In genomic region chr11:76261224-76261623, GRCm38 (mm10) we compare ENCODE assay signal across 11 mouse cellular contexts. TPM values are rescaled to one million over a fixed set of nuclear protein-coding genes. Genes with fewer than 3 reads are reported as not detected.
A peak's percentile ranks its signal among the peaks of the same experiment; 100 is the strongest.
DNase-seq lines count a peak whose midpoint lies in the region; ATAC-seq lines count a peak whose summit lies in the region.
"Had no signal": no experiment of that assay in that cellular context is flagged by ENCODE, and none has a peak within 500 bp of the region (broad histone marks: within the 10 kb centered on the region; RNA-seq: fewer than 3 reads in every experiment).

No protein-coding gene starts in this region.

- H3K9ac ChIP-seq in forebrain, embryonic 13.5 days = peak overlapping the region; percentile 46; the same call in 1 of the 2 replicates
- no peak overlapping the region for H3K9ac ChIP-seq in forebrain, embryonic 11.5 days (ENCODE audit: low read length)
- H3K9ac ChIP-seq in kidney, embryonic 15.5 days = no peak overlapping the region
- no peak overlapping the region for H3K9ac ChIP-seq in midbrain, embryonic 11.5 days (ENCODE audit: low read length)
- H3K9ac ChIP-seq: heart, embryonic 15.5 days had no signal

- no peak for DNase-seq in forebrain, embryonic 11.5 days (ENCODE audit: low spot score)
- DNase-seq in kidney, postnatal 36 days = peak; percentile 30 to 61
- DNase-seq in midbrain, embryonic 11.5 days (ENCODE audit: low spot score, missing footprints) = peak; percentile 83
- DNase-seq in embryo, embryonic 10.5 days (ENCODE audit: low spot score) = no peak
- DNase-seq in yolk sac, embryonic 10.5 days (ENCODE audit: low spot score) = no peak

- H3K4me3 ChIP-seq in forebrain, embryonic 13.5 days = no peak overlapping the region
- no peak overlapping the region for H3K4me3 ChIP-seq in forebrain, embryonic 11.5 days (ENCODE audit: low read depth, low read length)
- H3K4me3 ChIP-seq in kidney, embryonic 15.5 days (replicated peaks) = no peak overlapping the region
- H3K4me3 ChIP-seq in midbrain, embryonic 11.5 days (ENCODE audit: low read depth, low read length) = no peak overlapping the region
- H3K4me3 ChIP-seq: heart, embryonic 15.5 days; limb, embryonic 10.5 days had no signal

- peaks cover 8% of the 10 kb centered on the region; the same call in 1 of the 2 replicates for H3K27me3 ChIP-seq in forebrain, embryonic 13.5 days
- no peaks in the 10 kb centered on the region for H3K27me3 ChIP-seq in forebrain, embryonic 11.5 days (ENCODE audit: control insufficient read depth, insufficient read depth, low read length)
- no peaks in the 10 kb centered on the region for H3K27me3 ChIP-seq in kidney, embryonic 15.5 days
- H3K27me3 ChIP-seq in midbrain, embryonic 11.5 days (ENCODE audit: control insufficient read depth, insufficient read depth, low read length) = no peaks in the 10 kb centered on the region
- H3K27me3 ChIP-seq: heart, embryonic 15.5 days had no signal

- no peaks in the 10 kb centered on the region for H3K9me3 ChIP-seq in forebrain, embryonic 13.5 days (replicated peaks)
- H3K9me3 ChIP-seq in forebrain, embryonic 11.5 days (ENCODE audit: control insufficient read depth, low read length) = no peaks in the 10 kb centered on the region
- no peaks in the 10 kb centered on the region for H3K9me3 ChIP-seq in kidney, embryonic 15.5 days (replicated peaks)
- no peaks in the 10 kb centered on the region for H3K9me3 ChIP-seq in midbrain, embryonic 11.5 days (ENCODE audit: control insufficient read depth, low read length)
- H3K9me3 ChIP-seq: heart, embryonic 15.5 days; limb, embryonic 10.5 days had no signal

- H3K4me2 ChIP-seq in forebrain, embryonic 13.5 days = no peak overlapping the region
- no peak overlapping the region for H3K4me2 ChIP-seq in forebrain, embryonic 11.5 days (ENCODE audit: low read depth, low read length, severe bottlenecking)
- no peak overlapping the region for H3K4me2 ChIP-seq in kidney, embryonic 15.5 days
- H3K4me2 ChIP-seq in midbrain, embryonic 11.5 days = no peak overlapping the region
- H3K4me2 ChIP-seq: heart, embryonic 15.5 days had no signal

- H3K36me3 ChIP-seq in forebrain, embryonic 13.5 days (ENCODE audit: poor library complexity, severe bottlenecking) = peaks cover 9% of the 10 kb centered on the region; the same call in 1 of the 2 replicates
- H3K36me3 ChIP-seq in forebrain, embryonic 11.5 days (ENCODE audit: control insufficient read depth, insufficient read depth, low read length) = no peaks in the 10 kb centered on the region; the same call in 1 of the 2 replicates
- H3K36me3 ChIP-seq in kidney, embryonic 15.5 days = peaks cover 57% of the 10 kb centered on the region
- no peaks in the 10 kb centered on the region for H3K36me3 ChIP-seq in midbrain, embryonic 11.5 days (ENCODE audit: control insufficient read depth, insufficient read depth, low read length)

- WGBS in forebrain, embryonic 13.5 days = 74% methylated on average over 12 of the region's 12 CpGs
- 65% methylated on average over 12 of the region's 12 CpGs for WGBS in forebrain, embryonic 11.5 days
- WGBS in kidney, embryonic 15.5 days = 75% methylated on average over 12 of the region's 12 CpGs
- WGBS in midbrain, embryonic 11.5 days = 68% methylated on average over 12 of the region's 12 CpGs

- H3K4me1 ChIP-seq in forebrain, embryonic 13.5 days = peaks cover 47% of the 10 kb centered on the region
- H3K4me1 ChIP-seq in forebrain, embryonic 11.5 days (replicated peaks; ENCODE audit: control insufficient read depth, insufficient read depth, low read length) = peaks cover 34% of the 10 kb centered on the region
- peaks cover 32% of the 10 kb centered on the region for H3K4me1 ChIP-seq in kidney, embryonic 15.5 days
- H3K4me1 ChIP-seq in midbrain, embryonic 11.5 days (ENCODE audit: control insufficient read depth, insufficient read depth, low read length) = peaks cover 56% of the 10 kb centered on the region
- H3K4me1 ChIP-seq: heart, embryonic 15.5 days had no signal

- 0 out of 2 replicates have a peak overlapping the region, but pooled peaks have one; percentile 35 for H3K27ac ChIP-seq in forebrain, embryonic 13.5 days
- H3K27ac ChIP-seq in forebrain, embryonic 11.5 days (ENCODE audit: low read depth, low read length) = no peak overlapping the region
- no peak overlapping the region for H3K27ac ChIP-seq in kidney, embryonic 15.5 days
- H3K27ac ChIP-seq in midbrain, embryonic 11.5 days (ENCODE audit: low read depth, low read length) = peak overlapping the region; percentile 80
- H3K27ac ChIP-seq: heart, embryonic 15.5 days; limb, embryonic 10.5 days; macrophage had no signal

- ATAC-seq in forebrain, embryonic 13.5 days = no peak
- ATAC-seq in forebrain, embryonic 11.5 days (replicated peaks; ENCODE audit: low FRiP score) = no peak
- no peak for ATAC-seq in kidney, embryonic 15.5 days (replicated peaks; ENCODE audit: low FRiP score)
- ATAC-seq in activated CD4-positive, CD25-positive, alpha-beta regulatory T cell, adult 4 months = peak; percentile 89
- no peak for ATAC-seq in midbrain, embryonic 11.5 days (ENCODE audit: low FRiP score)

RNA-seq across cellular contexts. Expression of gene Glod4, which starts 17.7 kb away (rescaled TPM):
- polyA plus RNA-seq in forebrain, embryonic 13.5 days (2015; fragmentation: Nextera tagmentation; extraction: Ambion mirVana) = 129 and 133 TPM in 2 replicates
- 122 and 125 TPM in 2 replicates for polyA plus RNA-seq in forebrain, embryonic 11.5 days (2014; fragmentation: Nextera tagmentation; extraction: Ambion mirVana)
- polyA plus RNA-seq in kidney, embryonic 15.5 days (2015; fragmentation: Nextera tagmentation; extraction: Ambion mirVana) = 141 and 144 TPM in 2 replicates
- 10 to 100 TPM; 82.6 to 96.9 TPM for polyA plus RNA-seq in activated CD4-positive, CD25-positive, alpha-beta regulatory T cell, adult 4 months (2017; shearing (Covaris generic))
- 131 and 138 TPM in 2 replicates for polyA plus RNA-seq in midbrain, embryonic 11.5 days (2014; fragmentation: Nextera tagmentation; extraction: Ambion mirVana)

RNA-seq across cellular contexts. Expression of gene Mrm3, which starts 17.7 kb away (rescaled TPM):
- polyA plus RNA-seq in forebrain, embryonic 13.5 days (2015; fragmentation: Nextera tagmentation; extraction: Ambion mirVana) = 20.4 and 23.8 TPM in 2 replicates
- polyA plus RNA-seq in forebrain, embryonic 11.5 days (2014; fragmentation: Nextera tagmentation; extraction: Ambion mirVana) = 18.6 and 20.7 TPM in 2 replicates
- polyA plus RNA-seq in kidney, embryonic 15.5 days (2015; fragmentation: Nextera tagmentation; extraction: Ambion mirVana) = 25.7 and 26.3 TPM in 2 replicates
- 10 to 100 TPM in 1 of 2 experiments, 1 to 10 TPM in 1; 9.3 to 14.0 TPM for polyA plus RNA-seq in activated CD4-positive, CD25-positive, alpha-beta regulatory T cell, adult 4 months (2017; shearing (Covaris generic))
- polyA plus RNA-seq in midbrain, embryonic 11.5 days (2014; fragmentation: Nextera tagmentation; extraction: Ambion mirVana) = 19.5 and 20.1 TPM in 2 replicates

RNA-seq across cellular contexts. Expression of gene Gemin4, which starts 43.8 kb away (rescaled TPM):
- 18.3 and 29.0 TPM in 2 replicates for polyA plus RNA-seq in forebrain, embryonic 13.5 days (2015; fragmentation: Nextera tagmentation; extraction: Ambion mirVana)
- 46.2 and 52.9 TPM in 2 replicates for polyA plus RNA-seq in forebrain, embryonic 11.5 days (2014; fragmentation: Nextera tagmentation; extraction: Ambion mirVana)
- polyA plus RNA-seq in kidney, embryonic 15.5 days (2015; fragmentation: Nextera tagmentation; extraction: Ambion mirVana) = 28.3 and 37.7 TPM in 2 replicates
- polyA plus RNA-seq in activated CD4-positive, CD25-positive, alpha-beta regulatory T cell, adult 4 months (2017; shearing (Covaris generic)) = 10 to 100 TPM in 1 of 2 experiments, 1 to 10 TPM in 1; 7.0 to 13.4 TPM
- polyA plus RNA-seq in midbrain, embryonic 11.5 days (2014; fragmentation: Nextera tagmentation; extraction: Ambion mirVana) = 31.1 and 42.8 TPM in 2 replicates

RNA-seq across cellular contexts. Expression of gene Dbil5, which starts 43.8 kb away (rescaled TPM):
- 0.89 TPM in 1 of 2 replicates, not detected in the other for polyA plus RNA-seq in forebrain, embryonic 13.5 days (2015; fragmentation: Nextera tagmentation; extraction: Ambion mirVana)
- 0.48 TPM in 1 of 2 replicates, not detected in the other for polyA plus RNA-seq in forebrain, embryonic 11.5 days (2014; fragmentation: Nextera tagmentation; extraction: Ambion mirVana)
- polyA plus RNA-seq in kidney, embryonic 15.5 days (2015; fragmentation: Nextera tagmentation; extraction: Ambion mirVana) = 0.97 and 1.5 TPM in 2 replicates
- not detected for polyA plus RNA-seq in activated CD4-positive, CD25-positive, alpha-beta regulatory T cell, adult 4 months (2017; shearing (Covaris generic))
- 0.34 and 0.40 TPM in 2 replicates for polyA plus RNA-seq in midbrain, embryonic 11.5 days (2014; fragmentation: Nextera tagmentation; extraction: Ambion mirVana)
- polyA plus RNA-seq: macrophage had no signal

Comparison
In these comparisons a context has a peak if more than half of its experiments do, and no peak if none do; other contexts are left out.
1. H3K27ac ChIP-seq: peak in forebrain, embryonic 13.5 days (single experiment) and midbrain, embryonic 11.5 days (single experiment); none in forebrain, embryonic 11.5 days (single experiment) and kidney, embryonic 15.5 days (single experiment).
2. DNase-seq: peak in kidney, postnatal 36 days (2 of 2) and midbrain, embryonic 11.5 days (single experiment); none in forebrain, embryonic 11.5 days (single experiment), embryo, embryonic 10.5 days (single experiment) and yolk sac, embryonic 10.5 days (single experiment).